Mouse (Mus musculus): Measurements from ENCODE around the gene Tgfb3.

DNA sequence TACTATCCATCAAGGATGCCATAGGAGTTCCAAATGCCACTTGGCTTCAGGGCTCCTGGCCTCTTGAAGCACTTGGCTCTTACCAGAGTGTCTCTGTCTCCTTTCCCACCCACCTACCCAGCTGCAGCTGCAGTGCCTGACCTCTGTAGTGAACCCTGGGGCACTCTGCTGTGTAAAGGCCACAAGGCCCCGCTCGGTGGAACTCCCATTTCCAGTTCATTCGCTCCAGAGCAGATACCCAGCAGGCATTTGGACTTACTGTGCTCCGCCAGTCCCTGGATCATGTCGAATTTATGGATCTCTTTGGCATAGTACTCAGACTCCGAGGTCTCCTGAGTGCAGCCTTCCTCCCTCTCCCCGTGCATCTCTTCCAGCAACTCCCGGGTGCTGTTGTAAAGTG is 1.5 kb downstream of the Tgfb3 start:
- TF ChIP-seq CTCF (IDR thresholded peaks at IDR 0.05; ENCODE audit: control insufficient read depth, insufficient read depth, insufficient replicate concordance, low read depth, low read length) (no peak), POLR2A (IDR thresholded peaks at IDR 0.05; ENCODE audit: control insufficient read depth, low read depth, low read length) (no peak)
